Mouse (Mus musculus): Measurements from ENCODE around the gene Olfr487. TPM values are rescaled to one million over a fixed set of nuclear protein-coding genes. Genes with fewer than 3 reads are reported as not detected.
"Not testable (repeated sequence)": the region's sequence is repeated elsewhere in the genome, so short reads cannot be mapped to it uniquely, and the experiment has no call there.

Olfr487 gene
- polyA plus RNA-seq (2015; fragmentation: Nextera tagmentation; extraction: Ambion mirVana), result not detected in 2 replicates

- DNase-seq (ENCODE audit: low spot score); H3K4me2 ChIP-seq (ENCODE audit: low read length); H3K36me3 ChIP-seq (ENCODE audit: insufficient read depth, low read length); H3K9ac ChIP-seq (ENCODE audit: low read depth, low read length); H3K4me3 ChIP-seq (replicated peaks; ENCODE audit: low read depth, low read length); H3K27me3 ChIP-seq (ENCODE audit: insufficient read depth, low read length); H3K4me1 ChIP-seq (replicated peaks; ENCODE audit: insufficient read depth, low read length); ATAC-seq (replicated peaks; ENCODE audit: low FRiP score, low read depth); H3K9me3 ChIP-seq (replicated peaks; ENCODE audit: low read length); H3K27ac ChIP-seq: not testable (repeated sequence)
Observed at GRCm38 (mm10) chr7:108214536-108214935, at the start of gene Olfr487. Olfr487 (minus strand) TSS chr7:108214636.

- no peak for TF ChIP-seq CTCF (IDR thresholded peaks at IDR 0.05; ENCODE audit: low read depth)
- ATAC-seq (replicated peaks; ENCODE audit: low FRiP score, low read depth), result no peak
- DNase-seq (ENCODE audit: low spot score), result no peak
- Histone ChIP-seq H3K4me2 (ENCODE audit: low read length) (no peak within 1 kb of the TSS), H3K27me3 (ENCODE audit: insufficient read depth, low read length) (no peaks in the 10 kb centered on the region), H3K9me3 (replicated peaks; ENCODE audit: low read length) (no peaks in the 10 kb centered on the region), H3K36me3 (ENCODE audit: insufficient read depth, low read length) (no peaks in the 10 kb centered on the region), H3K9ac (ENCODE audit: low read depth, low read length) (no peak within 1 kb of the TSS), H3K4me3 (replicated peaks; ENCODE audit: low read depth, low read length) (no peak within 1 kb of the TSS), H3K4me1 (replicated peaks; ENCODE audit: insufficient read depth, low read length) (no peaks in the 10 kb centered on the region), H3K27ac (no peak within 1 kb of the TSS)
Observed at GRCm38 (mm10) chr7:108258247-108258646, 43.8 kb upstream of the Olfr487 start, which contains the start of gene Olfr488. Olfr488 (minus strand) TSS chr7:108258347.

- DNase-seq (ENCODE audit: low spot score) (no peak), ATAC-seq (replicated peaks; ENCODE audit: low FRiP score, low read depth) (no peak)
- Histone ChIP-seq H3K4me3 (replicated peaks; ENCODE audit: low read depth, low read length) (no peak overlapping the region), H3K4me1 (replicated peaks; ENCODE audit: insufficient read depth, low read length) (no peaks in the 10 kb centered on the region), H3K9ac (ENCODE audit: low read depth, low read length) (no peak overlapping the region), H3K9me3 (replicated peaks; ENCODE audit: low read length) (no peaks in the 10 kb centered on the region), H3K27me3 (ENCODE audit: insufficient read depth, low read length) (no peaks in the 10 kb centered on the region), H3K36me3 (ENCODE audit: insufficient read depth, low read length) (no peaks in the 10 kb centered on the region), H3K4me2 (ENCODE audit: low read length) (no peak overlapping the region), H3K27ac (no peak overlapping the region)
- 73% methylated on average over 3 of the region's 3 CpGs for WGBS
- no peak for TF ChIP-seq CTCF (IDR thresholded peaks at IDR 0.05; ENCODE audit: low read depth)
Observed at GRCm38 (mm10) chr7:108233551-108233950, 19.1 kb upstream of the Olfr487 start.

GRCm38 (mm10) chr7:108196938-108197337 lies 17.5 kb downstream of the Olfr487 start:
- 59% methylated on average over 6 of the region's 6 CpGs for WGBS
- H3K4me2 ChIP-seq (ENCODE audit: low read length), result no peak overlapping the region
- DNase-seq (ENCODE audit: low spot score) (no peak), ATAC-seq (replicated peaks; ENCODE audit: low FRiP score, low read depth) (no peak)
- no peaks in the 10 kb centered on the region for H3K36me3 ChIP-seq (ENCODE audit: insufficient read depth, low read length)
- no peaks in the 10 kb centered on the region for H3K27me3 ChIP-seq (ENCODE audit: insufficient read depth, low read length)
- H3K9ac ChIP-seq (ENCODE audit: low read depth, low read length), result no peak overlapping the region
- H3K4me3 ChIP-seq (replicated peaks; ENCODE audit: low read depth, low read length), result no peak overlapping the region
- no peak for TF ChIP-seq CTCF (IDR thresholded peaks at IDR 0.05; ENCODE audit: low read depth)
- H3K4me1 ChIP-seq (replicated peaks; ENCODE audit: insufficient read depth, low read length), result no peaks in the 10 kb centered on the region
- no peak overlapping the region for H3K27ac ChIP-seq
- no peaks in the 10 kb centered on the region; the same call in 1 of the 2 replicates for H3K9me3 ChIP-seq (replicated peaks; ENCODE audit: low read length)

GRCm38 (mm10) chr7:108196337-108196736 lies 18.1 kb downstream of the Olfr487 start:
- H3K27me3 ChIP-seq (ENCODE audit: insufficient read depth, low read length); H3K4me2 ChIP-seq (ENCODE audit: low read length); ATAC-seq (replicated peaks; ENCODE audit: low FRiP score, low read depth); H3K4me3 ChIP-seq (replicated peaks; ENCODE audit: low read depth, low read length); DNase-seq (ENCODE audit: low spot score); H3K9me3 ChIP-seq (replicated peaks; ENCODE audit: low read length); H3K9ac ChIP-seq (ENCODE audit: low read depth, low read length); H3K4me1 ChIP-seq (replicated peaks; ENCODE audit: insufficient read depth, low read length); H3K36me3 ChIP-seq (ENCODE audit: insufficient read depth, low read length); H3K27ac ChIP-seq: not testable (repeated sequence)
- 52% methylated on average over 3 of the region's 3 CpGs for WGBS

GRCm38 (mm10) chr7:108192714-108193113 lies 21.7 kb downstream of the Olfr487 start:
- H3K27ac ChIP-seq; DNase-seq (ENCODE audit: low spot score); H3K36me3 ChIP-seq (ENCODE audit: insufficient read depth, low read length); H3K27me3 ChIP-seq (ENCODE audit: insufficient read depth, low read length); H3K4me1 ChIP-seq (replicated peaks; ENCODE audit: insufficient read depth, low read length); ATAC-seq (replicated peaks; ENCODE audit: low FRiP score, low read depth); H3K4me2 ChIP-seq (ENCODE audit: low read length); H3K9ac ChIP-seq (ENCODE audit: low read depth, low read length); H3K4me3 ChIP-seq (replicated peaks; ENCODE audit: low read depth, low read length); H3K9me3 ChIP-seq (replicated peaks; ENCODE audit: low read length): not testable (repeated sequence)
- 60% methylated on average over 1 of the region's 1 CpGs for WGBS

- not testable (repeated sequence) for H3K4me2 ChIP-seq (ENCODE audit: low read length); DNase-seq (ENCODE audit: low spot score); H3K36me3 ChIP-seq (ENCODE audit: insufficient read depth, low read length); H3K27ac ChIP-seq; ATAC-seq (replicated peaks; ENCODE audit: low FRiP score, low read depth); H3K4me1 ChIP-seq (replicated peaks; ENCODE audit: insufficient read depth, low read length); H3K9ac ChIP-seq (ENCODE audit: low read depth, low read length); H3K27me3 ChIP-seq (ENCODE audit: insufficient read depth, low read length); H3K4me3 ChIP-seq (replicated peaks; ENCODE audit: low read depth, low read length); H3K9me3 ChIP-seq (replicated peaks; ENCODE audit: low read length)
- WGBS, result 55% methylated on average over 2 of the region's 2 CpGs
Observed at GRCm38 (mm10) chr7:108191196-108191595, 23.2 kb downstream of the Olfr487 start.

- not testable (repeated sequence) for H3K36me3 ChIP-seq (ENCODE audit: insufficient read depth, low read length); H3K27me3 ChIP-seq (ENCODE audit: insufficient read depth, low read length); H3K9ac ChIP-seq (ENCODE audit: low read depth, low read length); H3K27ac ChIP-seq; H3K4me3 ChIP-seq (replicated peaks; ENCODE audit: low read depth, low read length); H3K9me3 ChIP-seq (replicated peaks; ENCODE audit: low read length); ATAC-seq (replicated peaks; ENCODE audit: low FRiP score, low read depth); H3K4me1 ChIP-seq (replicated peaks; ENCODE audit: insufficient read depth, low read length); H3K4me2 ChIP-seq (ENCODE audit: low read length); DNase-seq (ENCODE audit: low spot score)
- WGBS, result 90% methylated on average over 2 of the region's 2 CpGs
Observed at GRCm38 (mm10) chr7:108185237-108185636, 29.2 kb downstream of the Olfr487 start.

- H3K9ac ChIP-seq (ENCODE audit: low read depth, low read length); DNase-seq (ENCODE audit: low spot score); H3K4me1 ChIP-seq (replicated peaks; ENCODE audit: insufficient read depth, low read length); H3K27me3 ChIP-seq (ENCODE audit: insufficient read depth, low read length); H3K4me3 ChIP-seq (replicated peaks; ENCODE audit: low read depth, low read length); H3K9me3 ChIP-seq (replicated peaks; ENCODE audit: low read length); H3K27ac ChIP-seq; H3K4me2 ChIP-seq (ENCODE audit: low read length); H3K36me3 ChIP-seq (ENCODE audit: insufficient read depth, low read length); ATAC-seq (replicated peaks; ENCODE audit: low FRiP score, low read depth): not testable (repeated sequence)
- 89% methylated on average over 3 of the region's 3 CpGs for WGBS
Observed at GRCm38 (mm10) chr7:108184401-108184800, 30.0 kb downstream of the Olfr487 start.

- not testable (repeated sequence) for H3K27me3 ChIP-seq (ENCODE audit: insufficient read depth, low read length); H3K36me3 ChIP-seq (ENCODE audit: insufficient read depth, low read length); DNase-seq (ENCODE audit: low spot score); H3K27ac ChIP-seq; ATAC-seq (replicated peaks; ENCODE audit: low FRiP score, low read depth); H3K9me3 ChIP-seq (replicated peaks; ENCODE audit: low read length); H3K9ac ChIP-seq (ENCODE audit: low read depth, low read length); H3K4me3 ChIP-seq (replicated peaks; ENCODE audit: low read depth, low read length); H3K4me1 ChIP-seq (replicated peaks; ENCODE audit: insufficient read depth, low read length); H3K4me2 ChIP-seq (ENCODE audit: low read length)
- WGBS, result 90% methylated on average over 1 of the region's 1 CpGs
Observed at GRCm38 (mm10) chr7:108172642-108173041, 41.8 kb downstream of the Olfr487 start, which contains the start of gene Olfr486. Olfr486 (minus strand) TSS chr7:108172742.
